Mouse (Mus musculus): ENCODE measurements around the gene Plekha7. TPM values are rescaled to one million over a fixed set of nuclear protein-coding genes. Genes with fewer than 3 reads are reported as not detected.

The Plekha7 gene
- polyA plus RNA-seq, 1 experiment = 10.0 TPM

GRCm38 (mm10) chr7:116258464-116259185 is 49.6 kb downstream of the Plekha7 start:
- no peak for DNase-seq
- TF ChIP-seq POLR2A (IDR thresholded peaks at IDR 0.05; ENCODE audit: borderline replicate concordance, extremely low read depth, low read depth, low read length) (no peak), CTCF (IDR thresholded peaks at IDR 0.05; ENCODE audit: insufficient read depth, low read length) (no peak)
- 79% methylated on average over 17 of the region's 17 CpGs for WGBS
- H3K4me1 ChIP-seq (ENCODE audit: control insufficient read depth, insufficient read depth, low read length) = no peaks in the 10 kb centered on the region
- H3K4me3 ChIP-seq (replicated peaks; ENCODE audit: extremely low read depth, low read depth, low read length) = no peak overlapping the region

DNA sequence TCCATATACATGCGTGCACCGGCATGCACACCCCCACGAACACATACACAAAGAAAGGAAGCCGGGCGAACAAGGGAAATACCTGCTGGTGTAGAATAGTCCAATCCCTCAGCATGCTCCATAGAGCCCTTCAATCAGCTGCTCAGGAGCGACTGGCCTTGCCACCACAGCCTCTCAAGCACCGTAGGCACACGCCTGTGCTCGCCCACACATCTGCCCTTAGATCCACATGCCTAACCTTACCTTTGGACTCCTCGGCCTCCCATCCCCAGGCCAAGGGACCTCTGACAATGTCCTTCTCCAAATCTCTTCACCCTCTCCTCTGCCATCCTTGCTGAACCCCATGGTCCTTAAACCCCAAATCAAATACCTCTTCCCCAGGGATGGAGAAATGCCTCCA is 50.2 kb downstream of the Plekha7 start:
- Histone ChIP-seq H3K4me1 (ENCODE audit: control insufficient read depth, insufficient read depth, low read length) (no peaks in the 10 kb centered on the region), H3K4me3 (replicated peaks; ENCODE audit: extremely low read depth, low read depth, low read length) (no peak overlapping the region)
- no peak for TF ChIP-seq CTCF (IDR thresholded peaks at IDR 0.05; ENCODE audit: insufficient read depth, low read length)
- TF ChIP-seq POLR2A (IDR thresholded peaks at IDR 0.05; ENCODE audit: borderline replicate concordance, extremely low read depth, low read depth, low read length) = no peak
- WGBS = 90% methylated on average over 10 of the region's 10 CpGs
- DNase-seq = no peak

GRCm38 (mm10) chr7:116255664-116256063 is 52.5 kb downstream of the Plekha7 start:
- DNase-seq = no peak
- H3K4me3 ChIP-seq (replicated peaks; ENCODE audit: extremely low read depth, low read depth, low read length) = no peak overlapping the region
- 82% methylated on average over 5 of the region's 5 CpGs for WGBS
- no peaks in the 10 kb centered on the region for H3K4me1 ChIP-seq (ENCODE audit: control insufficient read depth, insufficient read depth, low read length)
- TF ChIP-seq POLR2A (IDR thresholded peaks at IDR 0.05; ENCODE audit: borderline replicate concordance, extremely low read depth, low read depth, low read length) (no peak), CTCF (IDR thresholded peaks at IDR 0.05; ENCODE audit: insufficient read depth, low read length) (no peak)

GRCm38 (mm10) chr7:116254660-116255059 is 53.5 kb downstream of the Plekha7 start:
- Histone ChIP-seq H3K4me1 (ENCODE audit: control insufficient read depth, insufficient read depth, low read length) (no peaks in the 10 kb centered on the region), H3K4me3 (replicated peaks; ENCODE audit: extremely low read depth, low read depth, low read length) (no peak overlapping the region)
- no peak for TF ChIP-seq CTCF (IDR thresholded peaks at IDR 0.05; ENCODE audit: insufficient read depth, low read length)
- no peak for TF ChIP-seq POLR2A (IDR thresholded peaks at IDR 0.05; ENCODE audit: borderline replicate concordance, extremely low read depth, low read depth, low read length)
- no peak for DNase-seq
- 87% methylated on average over 5 of the region's 5 CpGs for WGBS

DNA sequence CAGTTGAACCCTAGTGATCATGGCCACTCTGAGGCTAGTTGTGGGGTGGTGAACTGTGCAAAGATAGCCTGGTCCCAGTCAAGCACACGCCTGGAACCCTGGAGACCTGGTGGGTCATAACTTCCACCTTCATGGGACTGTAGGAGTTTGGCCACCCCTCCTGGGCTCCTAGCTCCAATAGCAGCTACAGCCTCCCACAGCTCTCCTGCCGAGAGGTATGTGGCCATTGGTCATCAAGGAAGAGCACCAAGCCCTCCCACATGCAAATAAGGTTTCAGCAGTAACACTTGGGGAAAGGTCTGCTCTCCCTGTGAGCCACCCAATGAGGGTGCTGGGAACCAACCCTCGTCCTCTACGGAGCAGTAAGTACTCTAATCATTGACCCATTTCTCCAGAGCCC is 55.7 kb downstream of the Plekha7 start:
- no peak for DNase-seq
- no peaks in the 10 kb centered on the region for H3K4me1 ChIP-seq (ENCODE audit: control insufficient read depth, insufficient read depth, low read length)
- TF ChIP-seq POLR2A (IDR thresholded peaks at IDR 0.05; ENCODE audit: borderline replicate concordance, extremely low read depth, low read depth, low read length) (no peak), CTCF (IDR thresholded peaks at IDR 0.05; ENCODE audit: insufficient read depth, low read length) (no peak)
- 77% methylated on average over 4 of the region's 4 CpGs for WGBS
- no peak overlapping the region for H3K4me3 ChIP-seq (replicated peaks; ENCODE audit: extremely low read depth, low read depth, low read length)

DNA sequence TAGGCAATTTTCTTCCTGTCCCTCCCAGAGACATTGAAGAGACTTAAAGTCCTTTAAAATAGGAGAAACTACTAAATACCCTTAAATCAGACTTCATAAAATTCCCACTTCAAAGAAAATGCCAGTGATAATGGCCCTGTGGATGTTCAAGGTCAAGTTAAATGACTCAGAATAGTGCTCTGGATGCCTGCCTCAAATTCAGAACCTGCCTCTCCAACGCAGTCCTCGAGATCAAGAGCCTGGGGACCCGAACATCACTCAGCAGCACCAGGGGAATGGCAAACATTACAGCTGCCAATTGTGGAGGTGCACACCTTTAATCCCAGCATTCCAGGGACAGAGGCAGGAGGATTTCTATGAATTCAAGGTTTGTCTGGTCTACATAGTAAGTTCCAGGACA is 56.7 kb downstream of the Plekha7 start:
- no peak for TF ChIP-seq CTCF (IDR thresholded peaks at IDR 0.05; ENCODE audit: insufficient read depth, low read length)
- TF ChIP-seq POLR2A (IDR thresholded peaks at IDR 0.05; ENCODE audit: borderline replicate concordance, extremely low read depth, low read depth, low read length) = no peak
- 59% methylated on average over 3 of the region's 3 CpGs for WGBS
- Histone ChIP-seq H3K4me1 (ENCODE audit: control insufficient read depth, insufficient read depth, low read length) (peaks cover 6% of the 10 kb centered on the region), H3K4me3 (replicated peaks; ENCODE audit: extremely low read depth, low read depth, low read length) (no peak overlapping the region)
- no peak for DNase-seq

GRCm38 (mm10) chr7:116248536-116248935 is 59.6 kb downstream of the Plekha7 start:
- no peak for DNase-seq
- TF ChIP-seq CTCF (IDR thresholded peaks at IDR 0.05; ENCODE audit: insufficient read depth, low read length) (no peak), POLR2A (IDR thresholded peaks at IDR 0.05; ENCODE audit: borderline replicate concordance, extremely low read depth, low read depth, low read length) (no peak)
- H3K4me1 ChIP-seq (ENCODE audit: control insufficient read depth, insufficient read depth, low read length) = peaks cover 8% of the 10 kb centered on the region
- 94% methylated on average over 11 of the region's 11 CpGs for WGBS
- no peak overlapping the region for H3K4me3 ChIP-seq (replicated peaks; ENCODE audit: extremely low read depth, low read depth, low read length)

DNA sequence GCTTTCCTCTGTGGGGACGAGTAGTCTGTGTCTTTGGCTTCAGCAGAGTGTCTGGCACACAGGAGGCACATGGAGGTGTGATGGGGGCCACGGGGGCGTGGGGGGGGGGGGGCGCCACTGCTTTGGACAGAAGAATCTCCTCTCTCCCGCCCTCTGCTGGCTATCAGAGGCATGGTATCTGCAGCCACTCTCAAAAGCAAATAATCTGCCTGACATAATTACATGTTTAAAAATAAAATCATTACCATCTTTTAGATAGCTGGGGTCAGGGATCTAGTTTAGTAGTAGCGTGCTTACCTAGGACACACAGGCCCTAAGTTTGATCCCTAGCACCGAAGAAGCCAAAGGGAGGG is 60.8 kb downstream of the Plekha7 start:
- H3K4me3 ChIP-seq (replicated peaks; ENCODE audit: extremely low read depth, low read depth, low read length) = no peak overlapping the region
- H3K4me1 ChIP-seq (ENCODE audit: control insufficient read depth, insufficient read depth, low read length) = peaks cover 8% of the 10 kb centered on the region
- no peak for DNase-seq
- TF ChIP-seq POLR2A (IDR thresholded peaks at IDR 0.05; ENCODE audit: borderline replicate concordance, extremely low read depth, low read depth, low read length) (no peak), CTCF (IDR thresholded peaks at IDR 0.05; ENCODE audit: insufficient read depth, low read length) (0 out of 2 replicates have a peak, but pooled peaks have one; percentile 29)
- 9% methylated on average over 7 of the region's 7 CpGs for WGBS

DNA sequence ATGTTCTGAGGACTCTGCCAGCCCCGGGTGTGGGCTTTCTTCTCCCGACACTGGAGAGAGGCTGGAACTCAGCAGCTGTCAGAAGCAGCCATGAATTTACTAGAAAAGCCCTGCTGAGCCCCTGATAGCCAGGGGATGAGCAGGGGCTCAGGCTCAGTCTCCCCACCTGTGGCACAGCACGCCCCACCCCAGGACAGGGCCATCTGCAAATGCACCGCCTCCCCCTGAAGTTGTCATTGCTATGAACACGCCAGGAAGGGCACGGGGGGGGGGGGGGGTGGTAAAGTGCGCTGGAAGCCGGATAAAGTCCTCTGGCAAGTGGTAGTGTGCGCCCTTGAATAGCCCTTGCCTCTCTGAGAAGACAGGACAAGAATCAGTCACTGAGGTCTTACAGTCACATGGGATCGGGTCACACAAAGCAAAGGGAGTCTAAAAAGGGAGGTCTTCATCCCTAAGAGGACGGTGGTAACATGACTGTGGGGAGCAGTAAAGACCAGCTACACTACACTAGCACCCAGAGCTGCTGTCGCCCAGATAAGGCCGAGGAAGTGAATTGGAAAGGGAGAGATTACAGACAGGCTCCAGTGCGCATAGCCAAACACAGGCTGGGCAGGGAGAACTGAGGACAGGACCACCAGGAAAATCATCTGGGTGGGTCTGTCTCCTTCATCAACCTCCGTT is 61.3 kb downstream of the Plekha7 start:
- DNase-seq = no peak
- Histone ChIP-seq H3K4me3 (replicated peaks; ENCODE audit: extremely low read depth, low read depth, low read length) (no peak overlapping the region), H3K4me1 (ENCODE audit: control insufficient read depth, insufficient read depth, low read length) (peaks cover 8% of the 10 kb centered on the region)
- TF ChIP-seq CTCF (IDR thresholded peaks at IDR 0.05; ENCODE audit: insufficient read depth, low read length) = no peak
- TF ChIP-seq POLR2A (IDR thresholded peaks at IDR 0.05; ENCODE audit: borderline replicate concordance, extremely low read depth, low read depth, low read length) = no peak
- WGBS = 12% methylated on average over 15 of the region's 15 CpGs

All from lung, adult 2 months (tissue).